Mouse (Mus musculus) forebrain, embryonic 11.5 days (tissue): ENCODE measurements at regions not wholly inside any gene's neighbourhood (a gene's known extent, or its start where the extent isn't known, plus 50 kb on each side); places are given as distances from the start of the nearest gene placed in this dataset.

ENCODE experiments used
- ATAC-seq: fragments of 200-750 bp; cut with Nextera tagmentation; replicated peaks from 2 replicates; pipeline ENCODE4 v1.8.0; 2017; ENCODE audit warnings: moderate TSS enrichment; ENCODE audit not compliant: low FRiP score
- DNase-seq: peaks from one replicate; pipeline ENCODE4 v3.0.0-alpha.2; 2017; ENCODE audit warnings: low spot score
- H3K27ac ChIP-seq: fragments of 300-500 bp; sonication (generic); 2 replicates; pipeline ENCODE4 v1.5.1; 2014; ENCODE audit warnings: low read depth, low read length
- H3K27me3 ChIP-seq: fragments of 300-500 bp; sonication (generic); 2 replicates; pipeline ENCODE4 v1.6.1; 2014; ENCODE audit warnings: mild to moderate bottlenecking, low read length, mixed read lengths; ENCODE audit not compliant: control insufficient read depth, insufficient read depth
- H3K36me3 ChIP-seq: fragments of 300-500 bp; sonication (generic); 2 replicates; pipeline ENCODE4 v1.6.1; 2014; ENCODE audit warnings: mild to moderate bottlenecking, low read length, moderate library complexity, mixed read lengths; ENCODE audit not compliant: control insufficient read depth, insufficient read depth
- H3K4me1 ChIP-seq: fragments of 300-500 bp; sonication (generic); replicated peaks from 2 replicates; pipeline ENCODE4 v1.6.1; 2014; ENCODE audit warnings: low read length, mixed read lengths; ENCODE audit not compliant: control insufficient read depth, insufficient read depth
- H3K4me2 ChIP-seq: fragments of 300-500 bp; sonication (generic); 2 replicates; pipeline ENCODE4 v1.6.1; 2014; ENCODE audit warnings: low read depth, mild to moderate bottlenecking, low read length, moderate library complexity, mixed read lengths; ENCODE audit not compliant: severe bottlenecking
- H3K4me3 ChIP-seq: fragments of 300-500 bp; sonication (generic); 2 replicates; pipeline ENCODE4 v1.5.1; 2014; ENCODE audit warnings: low read depth, low read length
- H3K9ac ChIP-seq: fragments of 300-500 bp; sonication (generic); 2 replicates; pipeline ENCODE4 v1.6.1; 2014; ENCODE audit warnings: low read length
- H3K9me3 ChIP-seq: fragments of 300-500 bp; sonication (generic); 2 replicates; pipeline ENCODE4 v1.6.1; 2016; ENCODE audit warnings: low read length, mixed read lengths; ENCODE audit not compliant: control insufficient read depth
- WGBS: fragments of 180-500 bp; shearing (Covaris S2); extraction: QIAGEN DNeasy Blood & Tissue Kit; methylation state at CpG from one replicate; pipeline ENCODE4 v1.1.7; 2014; 5-methylcytosine and 5-hydroxymethylcytosine counted together

GRCm38 (mm10) chr9:49988064-49988463 is 189.3 kb upstream of the Ncam1 start:
- H3K36me3 ChIP-seq: no peaks in the 10 kb centered on the region
- H3K4me3 ChIP-seq: no peak overlapping the region
- ATAC-seq (no peak), DNase-seq (no peak)
- no peaks in the 10 kb centered on the region for H3K9me3 ChIP-seq
- no peaks in the 10 kb centered on the region for H3K27me3 ChIP-seq
- no peak overlapping the region for H3K27ac ChIP-seq
- WGBS: 64% methylated on average over 5 of the region's 5 CpGs
- H3K4me1 ChIP-seq: no peaks in the 10 kb centered on the region
- no peak overlapping the region for H3K4me2 ChIP-seq
- H3K9ac ChIP-seq: no peak overlapping the region

GRCm38 (mm10) chr9:49987481-49987880 is 188.8 kb upstream of the Ncam1 start:
- Histone ChIP-seq H3K36me3 (no peaks in the 10 kb centered on the region), H3K27ac (no peak overlapping the region), H3K9me3 (no peaks in the 10 kb centered on the region), H3K4me3 (no peak overlapping the region), H3K9ac (no peak overlapping the region), H3K4me2 (no peak overlapping the region), H3K27me3 (no peaks in the 10 kb centered on the region), H3K4me1 (no peaks in the 10 kb centered on the region)
- DNase-seq: no peak
- ATAC-seq: no peak

- H3K4me3 ChIP-seq: no peak overlapping the region
- H3K4me2 ChIP-seq: no peak overlapping the region
- ATAC-seq (no peak), DNase-seq (peak; percentile 53)
- no peaks in the 10 kb centered on the region for H3K9me3 ChIP-seq
- no peaks in the 10 kb centered on the region for H3K36me3 ChIP-seq
- 67% methylated on average over 7 of the region's 7 CpGs for WGBS
- no peaks in the 10 kb centered on the region for H3K27me3 ChIP-seq
- H3K27ac ChIP-seq: no peak overlapping the region
- H3K4me1 ChIP-seq: no peaks in the 10 kb centered on the region; the same call in 1 of the 2 replicates
- H3K9ac ChIP-seq: no peak overlapping the region
These were observed 181.9 kb upstream of the Ncam1 start for GRCm38 (mm10) chr9:49980344-49981207.

- Histone ChIP-seq H3K27me3 (no peaks in the 10 kb centered on the region), H3K9me3 (no peaks in the 10 kb centered on the region), H3K9ac (no peak overlapping the region), H3K4me1 (no peaks in the 10 kb centered on the region; the same call in 1 of the 2 replicates), H3K27ac (no peak overlapping the region), H3K4me2 (no peak overlapping the region), H3K36me3 (no peaks in the 10 kb centered on the region), H3K4me3 (no peak overlapping the region)
- ATAC-seq: no peak
- 78% methylated on average over 11 of the region's 11 CpGs for WGBS
- DNase-seq: no peak
These were observed 177.4 kb upstream of the Ncam1 start for GRCm38 (mm10) chr9:49975938-49976671.

GRCm38 (mm10) chr9:49973974-49974495 is 175.3 kb upstream of the Ncam1 start:
- H3K9ac ChIP-seq: no peak overlapping the region
- no peak overlapping the region for H3K4me3 ChIP-seq
- no peak overlapping the region for H3K27ac ChIP-seq
- WGBS: 91% methylated on average over 5 of the region's 5 CpGs
- no peaks in the 10 kb centered on the region for H3K27me3 ChIP-seq
- no peaks in the 10 kb centered on the region for H3K36me3 ChIP-seq
- ATAC-seq (no peak), DNase-seq (no peak)
- H3K4me1 ChIP-seq: no peaks in the 10 kb centered on the region
- H3K4me2 ChIP-seq: no peak overlapping the region
- no peaks in the 10 kb centered on the region for H3K9me3 ChIP-seq

GRCm38 (mm10) chr9:49969429-49969828 is 170.7 kb upstream of the Ncam1 start:
- H3K27me3 ChIP-seq: no peaks in the 10 kb centered on the region
- H3K9ac ChIP-seq: no peak overlapping the region
- H3K4me3 ChIP-seq: no peak overlapping the region
- no peaks in the 10 kb centered on the region for H3K36me3 ChIP-seq
- no peak overlapping the region for H3K4me2 ChIP-seq
- 79% methylated on average over 6 of the region's 6 CpGs for WGBS
- DNase-seq: no peak
- no peaks in the 10 kb centered on the region for H3K9me3 ChIP-seq
- ATAC-seq: no peak
- H3K4me1 ChIP-seq: no peaks in the 10 kb centered on the region
- no peak overlapping the region for H3K27ac ChIP-seq

- Histone ChIP-seq H3K27ac (no peak overlapping the region), H3K27me3 (no peaks in the 10 kb centered on the region), H3K36me3 (no peaks in the 10 kb centered on the region), H3K9ac (no peak overlapping the region), H3K9me3 (no peaks in the 10 kb centered on the region), H3K4me3 (no peak overlapping the region), H3K4me2 (no peak overlapping the region), H3K4me1 (no peaks in the 10 kb centered on the region; the same call in 1 of the 2 replicates)
- DNase-seq (no peak), ATAC-seq (no peak)
- 92% methylated on average over 4 of the region's 4 CpGs for WGBS
These were observed 165.9 kb upstream of the Ncam1 start for GRCm38 (mm10) chr9:49964666-49965065.

- Histone ChIP-seq H3K9ac (no peak overlapping the region), H3K4me2 (no peak overlapping the region), H3K36me3 (no peaks in the 10 kb centered on the region), H3K27me3 (no peaks in the 10 kb centered on the region), H3K4me1 (no peaks in the 10 kb centered on the region; the same call in 1 of the 2 replicates), H3K9me3 (no peaks in the 10 kb centered on the region), H3K27ac (no peak overlapping the region), H3K4me3 (no peak overlapping the region)
- 57% methylated on average over 8 of the region's 8 CpGs for WGBS
- peak; percentile 53 for DNase-seq
- ATAC-seq: no peak
These were observed 163.9 kb upstream of the Ncam1 start for GRCm38 (mm10) chr9:49962561-49963071.
